Mouse (Mus musculus): Measurements from ENCODE around the gene Gm11237. TPM values are rescaled to one million over a fixed set of nuclear protein-coding genes. Genes with fewer than 3 reads are reported as not detected.

The Gm11237 gene
- polyA plus RNA-seq (2015; fragmentation: Nextera tagmentation; extraction: Ambion mirVana): not detected in 2 replicates

GRCm38 (mm10) chr4:73622684-73623083 is at the start of gene Gm11237:
Gm11237 (plus strand) TSS chr4:73622984.

DNA sequence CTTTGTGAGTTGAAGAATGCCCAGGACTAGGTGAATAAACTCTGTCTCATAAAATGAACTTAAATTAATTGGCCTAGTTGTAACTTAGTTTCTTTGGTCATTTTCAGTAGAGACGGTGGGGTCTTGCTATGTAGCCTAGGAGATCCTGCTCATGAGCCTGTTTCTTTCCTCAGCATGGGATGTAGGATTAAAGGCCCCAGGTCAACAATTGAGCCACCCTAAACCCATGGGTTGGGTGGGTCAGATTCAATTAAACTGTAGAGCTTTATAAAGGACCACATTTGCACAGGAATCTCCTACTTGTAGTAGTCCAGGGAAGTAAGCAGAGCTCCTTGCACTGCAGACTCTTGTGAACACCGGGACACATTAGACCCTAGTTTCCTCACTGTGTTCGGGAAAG is 15.2 kb upstream of the Gm11237 start, which contains the start of gene Gm11238:
Gene Gm11238, plus strand, starts transcription at position 301 of the 400 bp plus-strand sequence.

DNA sequence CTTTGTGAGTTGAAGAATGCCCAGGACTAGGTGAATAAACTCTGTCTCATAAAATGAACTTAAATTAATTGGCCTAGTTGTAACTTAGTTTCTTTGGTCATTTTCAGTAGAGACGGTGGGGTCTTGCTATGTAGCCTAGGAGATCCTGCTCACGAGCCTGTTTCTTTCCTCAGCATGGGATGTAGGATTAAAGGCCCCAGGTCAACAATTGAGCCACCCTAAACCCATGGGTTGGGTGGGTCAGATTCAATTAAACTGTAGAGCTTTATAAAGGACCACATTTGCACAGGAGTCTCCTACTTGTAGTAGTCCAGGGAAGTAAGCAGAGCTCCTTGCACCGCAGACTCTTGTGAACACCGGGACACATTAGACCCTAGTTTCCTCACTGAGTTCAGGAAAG is 15.0 kb downstream of the Gm11237 start, which contains the start of gene Gm11236:
Gene Gm11236, plus strand, starts transcription at position 301 of the 400 bp plus-strand sequence.

DNA sequence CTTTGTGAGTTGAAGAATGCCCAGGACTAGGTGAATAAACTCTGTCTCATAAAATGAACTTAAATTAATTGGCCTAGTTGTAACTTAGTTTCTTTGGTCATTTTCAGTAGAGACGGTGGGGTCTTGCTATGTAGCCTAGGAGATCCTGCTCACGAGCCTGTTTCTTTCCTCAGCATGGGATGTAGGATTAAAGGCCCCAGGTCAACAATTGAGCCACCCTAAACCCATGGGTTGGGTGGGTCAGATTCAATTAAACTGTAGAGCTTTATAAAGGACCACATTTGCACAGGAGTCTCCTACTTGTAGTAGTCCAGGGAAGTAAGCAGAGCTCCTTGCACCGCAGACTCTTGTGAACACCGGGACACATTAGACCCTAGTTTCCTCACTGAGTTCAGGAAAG is 45.3 kb downstream of the Gm11237 start, which contains the start of gene Gm11239:
Gene Gm11239, plus strand, starts transcription at position 301 of the 400 bp plus-strand sequence.

Other genes starting within 250 kb of the Gm11237 start
- gene Gm11487, start 217.9 kb upstream of the Gm11237 start, polyA plus RNA-seq (2015; fragmentation: Nextera tagmentation; extraction: Ambion mirVana): not detected in 2 replicates
- not detected in 2 replicates for gene Gm11238, start 15.1 kb upstream of the Gm11237 start, polyA plus RNA-seq (2015; fragmentation: Nextera tagmentation; extraction: Ambion mirVana)
- gene Gm11236, start 15.1 kb downstream of the Gm11237 start, polyA plus RNA-seq (2015; fragmentation: Nextera tagmentation; extraction: Ambion mirVana): not detected in 2 replicates
- gene Gm11239, start 45.4 kb downstream of the Gm11237 start, polyA plus RNA-seq (2015; fragmentation: Nextera tagmentation; extraction: Ambion mirVana): not detected in 2 replicates
- gene Gm428, start 60.5 kb downstream of the Gm11237 start, polyA plus RNA-seq (2015; fragmentation: Nextera tagmentation; extraction: Ambion mirVana): not detected in 2 replicates
- 0.11 and 0.30 TPM in 2 replicates for gene Rasef, start 168.0 kb downstream of the Gm11237 start, polyA plus RNA-seq (2015; fragmentation: Nextera tagmentation; extraction: Ambion mirVana)

Data from adrenal gland, postnatal 0 days (tissue).